Mouse (Mus musculus) neural tube, embryonic 15.5 days (tissue): ENCODE results near the gene Med8. TPM values are rescaled to one million over a fixed set of nuclear protein-coding genes. Genes with fewer than 3 reads are reported as not detected.

ENCODE experiments used
- ATAC-seq: fragments of 200-750 bp; cut with Nextera tagmentation; 2 replicates; pipeline ENCODE4 v1.8.0; 2017; ENCODE audit warnings: mild to moderate bottlenecking, moderate TSS enrichment, moderate library complexity; ENCODE audit not compliant: low FRiP score
- H3K27ac ChIP-seq: fragments of 300-500 bp; sonication (generic); replicated peaks from 2 replicates; pipeline ENCODE4 v1.5.1; 2015; ENCODE audit warnings: mild to moderate bottlenecking, inconsistent platforms
- H3K27me3 ChIP-seq: fragments of 300-500 bp; sonication (generic); replicated peaks from 2 replicates; pipeline ENCODE4 v1.6.1; 2015; ENCODE audit warnings: inconsistent platforms
- H3K36me3 ChIP-seq: fragments of 300-500 bp; sonication (generic); 2 replicates; pipeline ENCODE4 v1.6.1; 2015; ENCODE audit warnings: inconsistent platforms
- H3K4me1 ChIP-seq: fragments of 300-500 bp; sonication (generic); 2 replicates; pipeline ENCODE4 v1.6.1; 2015; ENCODE audit warnings: inconsistent platforms
- H3K4me2 ChIP-seq: fragments of 300-500 bp; sonication (generic); 2 replicates; pipeline ENCODE4 v1.6.1; 2015; ENCODE audit warnings: inconsistent platforms, mild to moderate bottlenecking, moderate library complexity
- H3K4me3 ChIP-seq: fragments of 300-500 bp; sonication (generic); replicated peaks from 2 replicates; pipeline ENCODE4 v1.5.1; 2015; ENCODE audit warnings: mild to moderate bottlenecking, inconsistent platforms
- H3K9ac ChIP-seq: fragments of 300-500 bp; sonication (generic); replicated peaks from 2 replicates; pipeline ENCODE4 v1.6.1; 2015; ENCODE audit warnings: mild to moderate bottlenecking, inconsistent platforms
- H3K9me3 ChIP-seq: fragments of 300-500 bp; sonication (generic); replicated peaks from 2 replicates; pipeline ENCODE4 v1.6.1; 2016; ENCODE audit warnings: inconsistent platforms
- WGBS: fragments of 180-500 bp; shearing (Covaris S2); methylation state at CpG from one replicate; pipeline ENCODE4 v1.1.7; 2015; ENCODE audit warnings: mixed read lengths; 5-methylcytosine and 5-hydroxymethylcytosine counted together
- polyA plus RNA-seq: library from polyadenylated mRNA; unstranded; fragments of >200 nt; fragmentation: Nextera tagmentation; extraction: Ambion mirVana; gene quantifications from 2 replicates; pipeline ENCODE4 v1.2.1, GENCODE M21; 2015

Med8 gene
- polyA plus RNA-seq, result 99.7 and 103 TPM in 2 replicates

DNA sequence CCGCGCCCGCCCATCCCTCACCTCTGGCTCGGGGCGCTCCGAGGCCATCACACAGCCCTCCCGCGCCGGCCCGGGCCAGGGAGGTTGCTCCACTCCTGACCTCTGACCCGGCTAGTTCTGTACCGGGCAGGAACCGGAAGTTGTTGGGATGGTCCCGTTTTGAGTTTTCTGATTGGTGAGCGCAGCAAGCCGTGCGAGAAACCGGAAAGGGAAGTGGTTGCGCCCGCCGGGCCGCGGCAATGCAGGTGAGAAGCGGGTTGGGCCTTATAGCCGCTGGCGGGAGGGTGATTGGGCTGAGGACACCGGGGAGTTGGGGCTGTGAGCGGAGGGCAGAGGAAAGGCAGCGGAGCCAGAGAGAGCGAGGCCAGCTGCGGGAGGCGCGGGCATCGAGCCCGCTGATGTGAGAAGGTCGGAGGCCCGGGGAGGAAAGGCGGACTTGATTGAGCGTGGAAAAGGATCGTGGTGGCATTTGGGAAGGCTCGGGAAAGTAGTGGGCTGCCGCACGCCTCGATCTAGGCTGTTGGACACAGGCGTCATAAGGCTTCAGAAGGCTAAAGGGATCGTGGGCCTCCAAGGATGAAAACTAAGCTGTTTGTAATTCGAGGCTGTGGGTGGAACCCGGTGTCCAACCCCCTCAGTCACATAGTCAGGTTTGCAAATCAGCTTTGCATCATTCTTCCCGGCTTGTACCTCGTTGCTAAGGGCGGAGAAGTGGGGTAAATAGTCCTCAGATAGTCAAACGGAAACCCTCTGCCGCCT is at the start of gene Med8, which contains the start of gene Szt2:
TSS of gene Med8 (plus strand) at position 196 of the 759 bp plus-strand sequence.
TSS of gene Szt2 (minus strand) at position 132 of the 759 bp plus-strand sequence.
- H3K4me2 ChIP-seq, result peak within 1 kb of the TSS; percentile 85
- peak; percentile 96 for ATAC-seq
- peaks cover 40% of the 10 kb centered on the region for H3K36me3 ChIP-seq
- peaks cover 28% of the 10 kb centered on the region for H3K4me1 ChIP-seq
- H3K27ac ChIP-seq, result peak within 1 kb of the TSS; percentile 80
- H3K27me3 ChIP-seq, result no peaks in the 10 kb centered on the region
- peak within 1 kb of the TSS; percentile 89 for H3K9ac ChIP-seq
- no peaks in the 10 kb centered on the region for H3K9me3 ChIP-seq
- H3K4me3 ChIP-seq, result peak within 1 kb of the TSS; percentile 93
- WGBS, result under 1% methylated on average over 53 of the region's 53 CpGs

DNA sequence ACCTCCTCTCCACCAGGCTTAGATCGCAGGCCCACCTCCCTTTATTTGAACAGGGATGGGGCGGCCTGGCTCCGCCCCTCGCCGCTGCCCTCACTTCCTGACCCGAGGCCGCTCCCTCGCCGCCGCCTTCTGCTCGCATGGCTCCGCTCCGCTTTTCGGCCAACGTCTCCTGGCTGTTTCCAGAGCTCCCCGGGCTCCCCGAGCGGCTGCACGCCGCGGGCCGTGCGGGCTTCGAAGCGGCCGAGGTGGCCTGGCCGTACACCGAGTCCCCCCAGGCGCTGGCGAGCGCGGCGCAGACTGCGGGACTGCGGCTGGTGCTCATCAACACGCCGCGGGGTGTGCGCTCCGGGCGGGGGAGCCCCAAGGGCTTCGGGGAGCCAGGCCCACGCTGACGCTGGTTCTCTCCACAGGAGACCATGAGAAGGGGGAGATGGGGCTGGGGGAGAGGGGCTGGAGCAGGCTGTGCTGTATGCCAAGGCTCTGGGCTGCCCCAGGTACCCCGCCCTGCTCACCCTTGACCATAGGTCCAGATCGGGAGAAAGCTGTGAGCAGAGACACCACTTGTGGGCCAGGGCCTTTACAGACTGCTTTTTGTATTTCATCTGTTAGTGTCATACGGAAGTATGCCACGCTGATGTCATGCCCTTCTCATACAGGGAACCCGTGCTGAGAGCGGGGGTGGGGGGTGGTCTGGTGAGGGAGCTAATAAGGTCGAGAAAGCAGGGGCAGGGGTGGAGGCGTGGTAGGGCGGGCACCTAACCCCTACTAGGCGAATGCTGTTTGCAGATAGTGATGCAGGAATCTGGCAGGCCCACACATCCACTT is 49.0 kb upstream of the Med8 start:
- no peaks in the 10 kb centered on the region for H3K9me3 ChIP-seq
- WGBS, result under 1% methylated on average over 54 of the region's 54 CpGs
- ATAC-seq, result peak; percentile 85

DNA sequence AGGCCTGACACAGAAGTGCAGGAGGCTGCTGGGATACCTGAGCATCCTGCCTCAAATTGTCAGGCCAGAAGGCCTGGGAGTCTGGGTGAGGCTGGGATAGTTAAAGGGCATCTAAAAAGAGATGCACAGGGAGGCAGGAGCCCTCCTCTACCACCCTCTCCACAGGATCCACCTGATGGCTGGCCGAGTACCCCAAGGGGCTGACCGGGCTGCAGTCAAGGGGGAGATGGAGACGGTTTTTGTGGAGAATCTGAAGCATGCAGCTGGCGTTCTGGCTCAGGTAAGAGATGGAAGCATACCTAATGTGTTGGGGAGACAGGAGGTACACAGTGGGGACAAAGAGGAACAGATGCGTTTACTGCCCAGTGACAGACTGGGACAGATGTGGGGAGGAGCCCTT is 47.7 kb upstream of the Med8 start:
- no peak for ATAC-seq
- WGBS, result 83% methylated on average over 5 of the region's 5 CpGs
- H3K4me2 ChIP-seq, result no peak overlapping the region
- no peak overlapping the region for H3K9ac ChIP-seq
- H3K4me1 ChIP-seq, result peaks cover 18% of the 10 kb centered on the region
- no peaks in the 10 kb centered on the region for H3K9me3 ChIP-seq
- no peak overlapping the region for H3K4me3 ChIP-seq
- H3K36me3 ChIP-seq, result peaks cover 45% of the 10 kb centered on the region
- no peak overlapping the region for H3K27ac ChIP-seq
- H3K27me3 ChIP-seq, result no peaks in the 10 kb centered on the region

More for the DNA sequence above, 49.0 kb upstream of the Med8 start:
- H3K27me3 ChIP-seq, result no peaks in the 10 kb centered on the region
- H3K4me1 ChIP-seq, result peaks cover 18% of the 10 kb centered on the region
- peak overlapping the region; percentile 60 for H3K4me3 ChIP-seq
- peaks cover 32% of the 10 kb centered on the region for H3K36me3 ChIP-seq
- H3K9ac ChIP-seq, result peak overlapping the region; percentile 86
- H3K27ac ChIP-seq, result peak overlapping the region; percentile 91
- H3K4me2 ChIP-seq, result peak overlapping the region; percentile 92

- 93% methylated on average over 6 of the region's 6 CpGs for WGBS
Measured at GRCm38 (mm10) chr4:118362879-118363278, 46.3 kb upstream of the Med8 start.

DNA sequence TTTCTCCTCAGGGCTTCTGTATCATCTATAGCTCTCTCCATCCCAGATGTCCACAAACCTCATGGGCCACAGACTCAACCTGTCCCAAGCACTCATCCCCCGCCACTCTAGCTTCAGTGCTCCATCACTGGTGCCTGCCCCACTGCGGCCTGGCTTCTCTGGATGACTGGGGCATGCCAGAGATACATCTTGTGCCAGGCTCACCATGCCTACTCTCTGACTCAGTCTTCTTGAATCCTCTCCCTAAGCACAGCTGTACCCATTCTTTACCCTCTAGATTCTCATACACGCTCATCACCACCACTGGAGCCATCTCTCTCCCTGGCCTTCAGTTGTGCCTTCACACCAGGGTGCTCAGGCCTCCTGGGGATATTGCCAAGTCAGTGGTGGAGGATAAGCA is 45.2 kb upstream of the Med8 start:
- no peak overlapping the region for H3K9ac ChIP-seq
- 96% methylated on average over 3 of the region's 3 CpGs for WGBS
- H3K4me3 ChIP-seq, result no peak overlapping the region
- no peak overlapping the region for H3K4me2 ChIP-seq
- no peak overlapping the region for H3K27ac ChIP-seq
- ATAC-seq, result no peak
- H3K9me3 ChIP-seq, result no peaks in the 10 kb centered on the region
- H3K36me3 ChIP-seq, result peaks cover 65% of the 10 kb centered on the region
- no peaks in the 10 kb centered on the region for H3K27me3 ChIP-seq
- peaks cover 18% of the 10 kb centered on the region for H3K4me1 ChIP-seq

More at GRCm38 (mm10) chr4:118362879-118363278, 46.3 kb upstream of the Med8 start:
- no peaks in the 10 kb centered on the region for H3K27me3 ChIP-seq
- H3K9ac ChIP-seq, result no peak overlapping the region
- no peak for ATAC-seq
- peaks cover 54% of the 10 kb centered on the region for H3K36me3 ChIP-seq
- H3K27ac ChIP-seq, result no peak overlapping the region
- H3K4me1 ChIP-seq, result peaks cover 18% of the 10 kb centered on the region
- no peaks in the 10 kb centered on the region for H3K9me3 ChIP-seq
- no peak overlapping the region for H3K4me2 ChIP-seq
- H3K4me3 ChIP-seq, result no peak overlapping the region

GRCm38 (mm10) chr4:118364641-118365040 is 44.5 kb upstream of the Med8 start:
- no peak for ATAC-seq
- no peak overlapping the region for H3K4me2 ChIP-seq
- peaks cover 11% of the 10 kb centered on the region for H3K4me1 ChIP-seq
- no peaks in the 10 kb centered on the region for H3K27me3 ChIP-seq
- H3K9me3 ChIP-seq, result no peaks in the 10 kb centered on the region
- 95% methylated on average over 13 of the region's 13 CpGs for WGBS
- H3K27ac ChIP-seq, result no peak overlapping the region
- H3K4me3 ChIP-seq, result no peak overlapping the region
- peaks cover 72% of the 10 kb centered on the region for H3K36me3 ChIP-seq
- no peak overlapping the region for H3K9ac ChIP-seq

DNA sequence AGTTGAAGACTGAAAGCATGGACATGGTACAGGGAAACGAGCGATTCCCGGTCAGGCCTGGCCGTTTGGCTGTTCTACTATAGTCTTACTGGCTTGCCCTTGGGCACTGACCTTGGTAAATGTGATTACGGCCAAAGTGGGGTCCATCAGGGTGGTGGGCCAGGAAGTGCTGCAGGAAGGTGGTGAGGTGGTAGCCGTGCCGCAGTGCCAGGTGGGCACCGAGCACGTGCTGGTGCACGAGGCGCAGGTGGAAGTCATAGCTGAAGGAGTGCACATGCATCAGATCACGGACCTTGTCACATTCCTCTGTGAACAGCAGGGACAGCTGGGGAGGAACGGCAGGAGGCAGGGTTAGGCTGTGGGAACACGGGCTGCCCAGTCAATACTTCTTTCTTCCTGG is 43.1 kb upstream of the Med8 start:
- no peak for ATAC-seq
- peaks cover 82% of the 10 kb centered on the region for H3K36me3 ChIP-seq
- H3K4me3 ChIP-seq, result no peak overlapping the region
- no peak overlapping the region for H3K4me2 ChIP-seq
- no peak overlapping the region for H3K27ac ChIP-seq
- H3K27me3 ChIP-seq, result no peaks in the 10 kb centered on the region
- H3K9me3 ChIP-seq, result no peaks in the 10 kb centered on the region
- 95% methylated on average over 14 of the region's 14 CpGs for WGBS
- H3K9ac ChIP-seq, result no peak overlapping the region
- no peaks in the 10 kb centered on the region for H3K4me1 ChIP-seq

GRCm38 (mm10) chr4:118367551-118367950 is 41.6 kb upstream of the Med8 start:
- ATAC-seq, result no peak
- peaks cover 89% of the 10 kb centered on the region for H3K36me3 ChIP-seq
- H3K9ac ChIP-seq, result no peak overlapping the region
- no peak overlapping the region for H3K27ac ChIP-seq
- H3K4me1 ChIP-seq, result no peaks in the 10 kb centered on the region
- no peaks in the 10 kb centered on the region for H3K27me3 ChIP-seq
- 91% methylated on average over 12 of the region's 12 CpGs for WGBS
- no peak overlapping the region for H3K4me2 ChIP-seq
- no peak overlapping the region for H3K4me3 ChIP-seq
- no peaks in the 10 kb centered on the region for H3K9me3 ChIP-seq

GRCm38 (mm10) chr4:118368616-118369015 is 40.5 kb upstream of the Med8 start:
- no peak for ATAC-seq
- H3K27me3 ChIP-seq, result no peaks in the 10 kb centered on the region
- H3K4me2 ChIP-seq, result no peak overlapping the region
- H3K4me1 ChIP-seq, result no peaks in the 10 kb centered on the region
- WGBS, result 97% methylated on average over 3 of the region's 3 CpGs
- H3K4me3 ChIP-seq, result no peak overlapping the region
- H3K36me3 ChIP-seq, result peaks cover 89% of the 10 kb centered on the region
- no peak overlapping the region for H3K9ac ChIP-seq
- no peaks in the 10 kb centered on the region for H3K9me3 ChIP-seq
- H3K27ac ChIP-seq, result no peak overlapping the region

DNA sequence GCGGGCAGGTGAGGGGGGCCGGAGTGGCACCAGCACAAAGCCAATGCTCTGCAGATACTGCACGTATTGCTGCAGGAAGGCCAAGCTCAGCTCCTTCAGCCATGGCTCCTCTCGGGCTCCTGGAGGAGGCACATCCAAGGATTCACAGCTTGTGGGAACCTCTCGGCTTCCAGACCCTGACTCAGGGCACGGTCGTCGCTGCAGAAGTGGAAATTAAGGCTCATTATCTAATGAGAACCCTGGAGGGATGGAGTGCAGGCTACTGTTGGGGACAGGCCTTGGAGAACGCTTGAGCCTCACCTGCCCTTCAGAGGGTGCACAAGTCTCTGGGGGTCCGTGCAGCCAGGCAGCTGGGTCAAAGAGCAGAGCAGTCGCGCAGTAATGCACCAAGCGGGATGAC is 37.3 kb upstream of the Med8 start:
- ATAC-seq, result no peak
- H3K27me3 ChIP-seq, result no peaks in the 10 kb centered on the region
- H3K36me3 ChIP-seq, result peaks cover 91% of the 10 kb centered on the region
- WGBS, result 91% methylated on average over 13 of the region's 13 CpGs
- no peak overlapping the region for H3K4me2 ChIP-seq
- H3K9me3 ChIP-seq, result no peaks in the 10 kb centered on the region
- H3K4me3 ChIP-seq, result no peak overlapping the region
- no peak overlapping the region for H3K9ac ChIP-seq
- no peaks in the 10 kb centered on the region for H3K4me1 ChIP-seq
- H3K27ac ChIP-seq, result no peak overlapping the region

GRCm38 (mm10) chr4:118375999-118376398 is 33.1 kb upstream of the Med8 start:
- Histone ChIP-seq H3K9me3 (no peaks in the 10 kb centered on the region), H3K27me3 (no peaks in the 10 kb centered on the region), H3K9ac (no peak overlapping the region), H3K4me3 (no peak overlapping the region), H3K27ac (no peak overlapping the region), H3K4me1 (no peaks in the 10 kb centered on the region), H3K4me2 (no peak overlapping the region), H3K36me3 (peaks cover 95% of the 10 kb centered on the region)
- 97% methylated on average over 6 of the region's 6 CpGs for WGBS
- no peak for ATAC-seq

GRCm38 (mm10) chr4:118383271-118383670 is 25.9 kb upstream of the Med8 start:
- ATAC-seq, result no peak

More at GRCm38 (mm10) chr4:118383271-118383670, 25.9 kb upstream of the Med8 start:
- Histone ChIP-seq H3K9me3 (no peaks in the 10 kb centered on the region), H3K27me3 (no peaks in the 10 kb centered on the region), H3K9ac (no peak overlapping the region), H3K36me3 (peaks cover 95% of the 10 kb centered on the region), H3K4me2 (no peak overlapping the region), H3K27ac (no peak overlapping the region), H3K4me1 (no peaks in the 10 kb centered on the region), H3K4me3 (no peak overlapping the region)
- WGBS, result 90% methylated on average over 7 of the region's 7 CpGs
